ENCODE assay signal across 18 mouse cellular contexts in genomic region chr17:59053306-59053705, GRCm38 (mm10). TPM values are rescaled to one million over a fixed set of nuclear protein-coding genes. Genes with fewer than 3 reads are reported as not detected.
A peak's percentile ranks its signal among the peaks of the same experiment; 100 is the strongest.
DNase-seq lines count a peak whose midpoint lies in the region; ATAC-seq and TF ChIP-seq lines count a peak whose summit lies in the region.
"Had no signal": no experiment of that assay in that cellular context is flagged by ENCODE, and none has a peak within 500 bp of the region (broad histone marks: within the 10 kb centered on the region; RNA-seq: fewer than 3 reads in every experiment).

No protein-coding gene starts in this region.

- no peaks in the 10 kb centered on the region for H3K79me2 ChIP-seq in myocyte (ENCODE audit: control insufficient read depth, insufficient read depth)

- no peak for TF ChIP-seq POLR2A in myocyte (IDR thresholded peaks at IDR 0.05; ENCODE audit: insufficient read length, low read depth)

- H3K9ac ChIP-seq in intestine, postnatal 0 days (ENCODE audit: low read depth, low read length), result no peak overlapping the region
- H3K9ac ChIP-seq in intestine, embryonic 15.5 days, result no peak overlapping the region
- no peak overlapping the region for H3K9ac ChIP-seq in lung, embryonic 14.5 days
- H3K9ac ChIP-seq: hindbrain, embryonic 15.5 days; kidney, embryonic 15.5 days; limb, embryonic 15.5 days; liver, embryonic 15.5 days; midbrain, embryonic 12.5 days; neural tube, embryonic 12.5 days had no signal

- 0 out of 2 replicates have a peak, but pooled peaks have one; percentile 25 for TF ChIP-seq CTCF in intestine, postnatal 0 days (IDR thresholded peaks at IDR 0.05; ENCODE audit: low read depth)
- no peak for TF ChIP-seq CTCF in lung, embryonic 14.5 days (IDR thresholded peaks at IDR 0.05; ENCODE audit: low read depth)

- H3K27me3 ChIP-seq in intestine, postnatal 0 days (replicated peaks; ENCODE audit: control insufficient read depth, insufficient read depth, low read length), result no peaks in the 10 kb centered on the region
- H3K27me3 ChIP-seq in intestine, embryonic 15.5 days (replicated peaks), result no peaks in the 10 kb centered on the region
- H3K27me3 ChIP-seq in lung, embryonic 14.5 days (ENCODE audit: insufficient read depth, low read length), result no peaks in the 10 kb centered on the region
- H3K27me3 ChIP-seq in myocyte (ENCODE audit: control insufficient read depth, insufficient read depth, insufficient read length), result no peaks in the 10 kb centered on the region
- H3K27me3 ChIP-seq: hindbrain, embryonic 15.5 days; kidney, embryonic 15.5 days; limb, embryonic 15.5 days; liver, embryonic 15.5 days; midbrain, embryonic 12.5 days; neural tube, embryonic 12.5 days had no signal

- ATAC-seq in intestine, postnatal 0 days, result no peak
- ATAC-seq in intestine, embryonic 15.5 days, result no peak
- ATAC-seq in lung, embryonic 14.5 days (ENCODE audit: insufficient read depth), result no peak
- ATAC-seq: intestine, embryonic 16.5 days had no signal

- no peaks in the 10 kb centered on the region for H3K36me3 ChIP-seq in intestine, postnatal 0 days (ENCODE audit: control insufficient read depth, insufficient read depth)
- H3K36me3 ChIP-seq in intestine, embryonic 15.5 days, result no peaks in the 10 kb centered on the region
- H3K36me3 ChIP-seq in lung, embryonic 14.5 days (ENCODE audit: insufficient read depth), result no peaks in the 10 kb centered on the region
- H3K36me3 ChIP-seq in myocyte (ENCODE audit: control insufficient read depth, insufficient read depth), result no peaks in the 10 kb centered on the region
- H3K36me3 ChIP-seq: hindbrain, embryonic 15.5 days; kidney, embryonic 15.5 days; limb, embryonic 15.5 days; liver, embryonic 15.5 days; midbrain, embryonic 12.5 days; neural tube, embryonic 12.5 days had no signal

- H3K4me1 ChIP-seq in intestine, postnatal 0 days (replicated peaks; ENCODE audit: control insufficient read depth, insufficient read depth, low read length), result no peaks in the 10 kb centered on the region
- no peaks in the 10 kb centered on the region for H3K4me1 ChIP-seq in intestine, embryonic 15.5 days (replicated peaks)
- no peaks in the 10 kb centered on the region for H3K4me1 ChIP-seq in lung, embryonic 14.5 days (ENCODE audit: insufficient read depth)
- H3K4me1 ChIP-seq: hindbrain, embryonic 15.5 days; kidney, embryonic 15.5 days; limb, embryonic 15.5 days; liver, embryonic 15.5 days; midbrain, embryonic 12.5 days; neural tube, embryonic 12.5 days had no signal

- DNase-seq in cerebellum, postnatal 10 days, result peak; percentile 5
- no peak for DNase-seq in cerebellum, adult 18-20 months
- DNase-seq in lung, embryonic 14.5 days, result peak; percentile 2
- no peak for DNase-seq in lung, postnatal 10 days
- DNase-seq in adrenal gland, postnatal 14 days, result no peak
- DNase-seq: cerebellum, adult 2 months; layer of hippocampus, postnatal 36 days; right cerebral cortex, postnatal 14 days had no signal

- H3K4me2 ChIP-seq in intestine, postnatal 0 days (replicated peaks; ENCODE audit: low read depth), result no peak overlapping the region
- no peak overlapping the region for H3K4me2 ChIP-seq in intestine, embryonic 15.5 days (replicated peaks)
- no peak overlapping the region for H3K4me2 ChIP-seq in lung, embryonic 14.5 days
- peak overlapping the region; percentile 62 for H3K4me2 ChIP-seq in myocyte (ENCODE audit: low read depth)
- H3K4me2 ChIP-seq: hindbrain, embryonic 15.5 days; kidney, embryonic 15.5 days; limb, embryonic 15.5 days; liver, embryonic 15.5 days; midbrain, embryonic 12.5 days; neural tube, embryonic 12.5 days had no signal

- 56% methylated on average over 4 of the region's 4 CpGs for WGBS in intestine, postnatal 0 days
- WGBS in intestine, embryonic 15.5 days, result 56% methylated on average over 4 of the region's 4 CpGs
- 59% methylated on average over 4 of the region's 4 CpGs for WGBS in lung, embryonic 14.5 days

- no peaks in the 10 kb centered on the region for H3K9me3 ChIP-seq in intestine, postnatal 0 days (ENCODE audit: control insufficient read depth)
- H3K9me3 ChIP-seq in intestine, embryonic 15.5 days, result no peaks in the 10 kb centered on the region
- no peaks in the 10 kb centered on the region for H3K9me3 ChIP-seq in lung, embryonic 14.5 days (ENCODE audit: low read depth, low read length)
- H3K9me3 ChIP-seq: hindbrain, embryonic 15.5 days; kidney, embryonic 15.5 days; limb, embryonic 15.5 days; liver, embryonic 15.5 days; midbrain, embryonic 12.5 days; neural tube, embryonic 12.5 days had no signal

- H3K4me3 ChIP-seq in intestine, postnatal 0 days (ENCODE audit: low read depth, low read length), result no peak overlapping the region
- H3K4me3 ChIP-seq in intestine, embryonic 15.5 days (replicated peaks), result no peak overlapping the region
- H3K4me3 ChIP-seq in lung, embryonic 14.5 days (ENCODE audit: low read depth, low read length), result no peak overlapping the region
- H3K4me3 ChIP-seq in myocyte, result no peak overlapping the region
- H3K4me3 ChIP-seq: hindbrain, embryonic 15.5 days; kidney, embryonic 15.5 days; limb, embryonic 15.5 days; liver, embryonic 15.5 days; midbrain, embryonic 12.5 days; neural tube, embryonic 12.5 days had no signal

- no peak overlapping the region for H3K27ac ChIP-seq in intestine, postnatal 0 days (ENCODE audit: low read depth, low read length)
- no peak overlapping the region for H3K27ac ChIP-seq in intestine, embryonic 15.5 days
- no peak overlapping the region for H3K27ac ChIP-seq in lung, embryonic 14.5 days (ENCODE audit: low read depth)
- H3K27ac ChIP-seq: hindbrain, embryonic 15.5 days; kidney, embryonic 15.5 days; limb, embryonic 15.5 days; liver, embryonic 15.5 days; midbrain, embryonic 12.5 days; neural tube, embryonic 12.5 days had no signal

- no peak overlapping the region for H3ac ChIP-seq in myocyte (ENCODE audit: control insufficient read depth, insufficient read length)

TF ChIP-seq in myocyte, 11 proteins besides CTCF, POLR2A, EP300 and RAD21:
- TF ChIP-seq CEBPB (IDR thresholded peaks at IDR 0.05; ENCODE audit: insufficient read depth, poor library complexity, severe bottlenecking), result no peak
- TF ChIP-seq MYOG (IDR thresholded peaks at IDR 0.05; ENCODE audit: control insufficient read depth in 1 of 3, insufficient read depth in 1 of 3, insufficient read length in 2 of 3, low read depth in 2 of 3), result no peak
- no peak for TF ChIP-seq SRF (IDR thresholded peaks at IDR 0.05; ENCODE audit: control insufficient read depth, insufficient read length, low read depth)
- TF ChIP-seq POLR2AphosphoS2 (IDR thresholded peaks at IDR 0.05; ENCODE audit: insufficient read length, low read depth), result no peak
- TF ChIP-seq TCF3 (IDR thresholded peaks at IDR 0.05; ENCODE audit: insufficient read length, low read depth), result no peak
- TF ChIP-seq USF1 (IDR thresholded peaks at IDR 0.05; ENCODE audit: low read depth), result no peak
- TF ChIP-seq REST (IDR thresholded peaks at IDR 0.05; ENCODE audit: insufficient read depth, insufficient read length), result no peak
- TF ChIP-seq E2F4 (IDR thresholded peaks at IDR 0.05; ENCODE audit: insufficient read depth), result no peak
- no peak for TF ChIP-seq MYOD1 (IDR thresholded peaks at IDR 0.05; ENCODE audit: control insufficient read depth in 1 of 3, insufficient read length in 2 of 3, low read depth in 2 of 3)
- TF ChIP-seq TCF12 (IDR thresholded peaks at IDR 0.05; ENCODE audit: insufficient read depth, poor library complexity, severe bottlenecking), result no peak
- TF ChIP-seq MAX (IDR thresholded peaks at IDR 0.05; ENCODE audit: low read depth), result no peak
TF ChIP-seq in myocyte: peak in this region for 0.

RNA-seq across cellular contexts. Expression of gene Nudt12, which starts 40.1 kb away (rescaled TPM):
- 2.8 and 3.9 TPM in 2 replicates for polyA plus RNA-seq in intestine, postnatal 0 days (2015; fragmentation: Nextera tagmentation; extraction: Ambion mirVana)
- 4.1 and 6.4 TPM in 2 replicates for polyA plus RNA-seq in intestine, embryonic 15.5 days (2015; fragmentation: Nextera tagmentation; extraction: Ambion mirVana)
- 3.4 and 4.4 TPM in 2 replicates for polyA plus RNA-seq in lung, embryonic 14.5 days (2014; fragmentation: Nextera tagmentation; extraction: Ambion mirVana)
- polyA plus RNA-seq in myocyte (2012; fragmentation: generic; extraction: Trizol), result 0.38 TPM
- 47.1 and 48.6 TPM in 2 replicates for total RNA-seq in adrenal gland, postnatal 14 days (2021)

Comparison
In these comparisons a context has a peak if more than half of its experiments do, and no peak if none do; other contexts are left out.
1. DNase-seq: peak in cerebellum, postnatal 10 days (2 of 2) and lung, embryonic 14.5 days (single experiment); none in cerebellum, adult 18-20 months (0 of 2), lung, postnatal 10 days (single experiment) and adrenal gland, postnatal 14 days (single experiment).